20 mouse cellular contexts compared by ENCODE assay signal in the genomic region with DNA sequence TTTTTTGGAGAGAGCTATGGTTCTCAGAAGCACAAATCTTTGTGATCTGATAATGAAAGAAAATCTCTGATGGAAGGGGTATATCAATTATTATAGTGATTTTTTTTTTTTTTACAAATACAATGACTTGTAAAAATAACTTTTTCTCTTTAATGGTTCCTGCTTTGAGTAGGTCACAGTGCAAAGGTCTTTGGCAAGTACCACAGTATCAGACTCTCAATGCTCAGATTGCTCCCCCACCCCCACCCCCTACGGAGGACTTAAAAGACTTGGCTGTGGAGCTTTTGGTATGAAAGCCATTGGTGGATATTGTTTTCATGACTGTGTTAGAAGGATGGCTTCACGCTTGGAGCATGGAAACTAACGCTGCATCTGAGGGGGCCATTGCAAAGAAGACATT. TPM values are rescaled to one million over a fixed set of nuclear protein-coding genes. Genes with fewer than 3 reads are reported as not detected.
A peak's percentile ranks its signal among the peaks of the same experiment; 100 is the strongest.
DNase-seq lines count a peak whose midpoint lies in the region; ATAC-seq and TF ChIP-seq lines count a peak whose summit lies in the region.
"Had no signal": no experiment of that assay in that cellular context is flagged by ENCODE, and none has a peak within 500 bp of the region (broad histone marks: within the 10 kb centered on the region; RNA-seq: fewer than 3 reads in every experiment).

No protein-coding gene starts in this region.

- peaks cover 64% of the 10 kb centered on the region for H3K36me3 ChIP-seq in heart, adult 2 months (ENCODE audit: control insufficient read depth, insufficient read depth, low read length)
- peaks cover 33% of the 10 kb centered on the region for H3K36me3 ChIP-seq in heart, embryonic 16.5 days (ENCODE audit: control insufficient read depth, insufficient read depth)
- no peaks in the 10 kb centered on the region for H3K36me3 ChIP-seq in liver, adult 2 months (ENCODE audit: control insufficient read depth, insufficient read depth, low read length)
- peaks cover 2% of the 10 kb centered on the region; the same call in 1 of the 2 replicates for H3K36me3 ChIP-seq in liver, postnatal 0 days (replicated peaks; ENCODE audit: insufficient read depth, low read length)

- H3K79me2 ChIP-seq in heart, adult 2 months (replicated peaks; ENCODE audit: control insufficient read depth, insufficient read depth, low read length) = peaks cover 3% of the 10 kb centered on the region; the same call in 1 of the 2 replicates
- H3K79me2 ChIP-seq in liver, adult 2 months (ENCODE audit: control insufficient read depth, insufficient read depth, low read length) = no peaks in the 10 kb centered on the region

- WGBS in heart, adult 2 months = 40% methylated on average over 3 of the region's 3 CpGs
- 59% methylated on average over 3 of the region's 3 CpGs for WGBS in heart, embryonic 16.5 days
- WGBS in liver, adult 2 months = 59% methylated on average over 3 of the region's 3 CpGs
- 76% methylated on average over 3 of the region's 3 CpGs for WGBS in liver, postnatal 0 days (ENCODE audit: insufficient replicate concordance)

- no peak overlapping the region for H3K9ac ChIP-seq in heart, adult 2 months (ENCODE audit: low read depth, low read length)
- no peak overlapping the region for H3K9ac ChIP-seq in heart, embryonic 16.5 days (ENCODE audit: low read length)
- H3K9ac ChIP-seq in liver, adult 2 months (ENCODE audit: low read depth, low read length) = no peak overlapping the region
- no peak overlapping the region for H3K9ac ChIP-seq in liver, postnatal 0 days (replicated peaks)
- H3K9ac ChIP-seq: embryonic facial prominence, embryonic 15.5 days; hindbrain, embryonic 13.5 days; midbrain, embryonic 15.5 days; stomach, embryonic 15.5 days had no signal

- no peak for ATAC-seq in heart, embryonic 16.5 days (replicated peaks; ENCODE audit: extremely low read depth, insufficient read depth, low FRiP score)
- ATAC-seq in liver, postnatal 0 days = no peak
- ATAC-seq: forebrain, embryonic 16.5 days; midbrain, embryonic 15.5 days had no signal

- TF ChIP-seq CTCF in heart, adult 2 months (IDR thresholded peaks at IDR 0.05) = no peak
- TF ChIP-seq CTCF in liver, adult 2 months (IDR thresholded peaks at IDR 0.05; ENCODE audit: low read depth, low read length) = no peak
- TF ChIP-seq CTCF in liver, postnatal 0 days (IDR thresholded peaks at IDR 0.05; ENCODE audit: low read depth) = no peak

- DNase-seq in heart, adult 2 months = no peak
- DNase-seq in heart, adult 9 months (ENCODE audit: low spot score in 2 of 2) = no peak
- no peak for DNase-seq in heart, adult 18-20 months
- DNase-seq in liver, adult 2 months (ENCODE audit: extremely low read depth, low read depth, low spot score) = peak; percentile 74
- DNase-seq in liver, postnatal 0 days = no peak
- no peak for DNase-seq in right cerebral cortex, adult 2 months (ENCODE audit: low spot score in 2 of 2)
- DNase-seq: cerebellum, adult 18-20 months; cerebellum, postnatal 25 days; lung, adult 2 months; thymus, adult 18-20 months had no signal

- intact Hi-C loops in heart, adult 2 months (cut with DNase I) = loop anchor here (2.0 kb wide), 1 partner anchor 14 kb away; no protein-coding TSS in a partner anchor

- H3K27me3 ChIP-seq in heart, adult 2 months (ENCODE audit: control insufficient read depth, insufficient read depth, low read length) = no peaks in the 10 kb centered on the region
- H3K27me3 ChIP-seq in heart, embryonic 16.5 days (ENCODE audit: control insufficient read depth, insufficient read depth, low read length) = no peaks in the 10 kb centered on the region
- H3K27me3 ChIP-seq in liver, adult 2 months (ENCODE audit: control insufficient read depth, insufficient read depth, low read length) = no peaks in the 10 kb centered on the region
- H3K27me3 ChIP-seq in liver, postnatal 0 days (ENCODE audit: insufficient read depth, low read length) = no peaks in the 10 kb centered on the region
- H3K27me3 ChIP-seq: embryonic facial prominence, embryonic 15.5 days; hindbrain, embryonic 13.5 days; midbrain, embryonic 15.5 days; stomach, embryonic 15.5 days had no signal

- peaks cover 25% of the 10 kb centered on the region for H3K4me1 ChIP-seq in heart, adult 2 months (ENCODE audit: control insufficient read depth, insufficient read depth, low read length)
- peaks cover 82% of the 10 kb centered on the region for H3K4me1 ChIP-seq in heart, embryonic 16.5 days (ENCODE audit: control insufficient read depth, insufficient read depth, low read length)
- H3K4me1 ChIP-seq in liver, adult 2 months (ENCODE audit: control insufficient read depth, insufficient read depth, low read length) = peaks cover 9% of the 10 kb centered on the region
- peaks cover 16% of the 10 kb centered on the region for H3K4me1 ChIP-seq in liver, postnatal 0 days (ENCODE audit: insufficient read depth)
- H3K4me1 ChIP-seq in brown adipose tissue, adult 24 weeks (ENCODE audit: control insufficient read depth, insufficient read depth, insufficient read length, low read length) = peaks cover 26% of the 10 kb centered on the region

- no peaks in the 10 kb centered on the region for H3K9me3 ChIP-seq in heart, embryonic 16.5 days (replicated peaks; ENCODE audit: control insufficient read depth, low read length)
- H3K9me3 ChIP-seq in liver, postnatal 0 days (ENCODE audit: low read length) = no peaks in the 10 kb centered on the region
- H3K9me3 ChIP-seq: limb, embryonic 10.5 days; midbrain, embryonic 15.5 days; stomach, embryonic 15.5 days had no signal

- peak overlapping the region; percentile 54 for H3K27ac ChIP-seq in heart, adult 2 months
- H3K27ac ChIP-seq in heart, embryonic 16.5 days (ENCODE audit: low read length) = peak overlapping the region; percentile 64
- H3K27ac ChIP-seq in liver, adult 2 months (replicated peaks; ENCODE audit: insufficient read depth, low read depth, low read length) = 0 out of 2 replicates have a peak overlapping the region, but pooled peaks have one; percentile 14
- no peak overlapping the region for H3K27ac ChIP-seq in liver, postnatal 0 days (ENCODE audit: low read depth)
- H3K27ac ChIP-seq in brown adipose tissue, adult 24 weeks (replicated peaks; ENCODE audit: low read depth, low read length) = 0 out of 2 replicates have a peak overlapping the region, but pooled peaks have one; percentile 18
- H3K27ac ChIP-seq: embryonic facial prominence, embryonic 15.5 days; limb, embryonic 10.5 days; stomach, embryonic 15.5 days had no signal

- no peak for TF ChIP-seq EP300 in heart, adult 2 months (IDR thresholded peaks at IDR 0.05; ENCODE audit: insufficient read depth, low read depth, low read length)
- TF ChIP-seq EP300 in liver, postnatal 0 days (IDR thresholded peaks at IDR 0.05; ENCODE audit: low read depth) = no peak

- no peak overlapping the region for H3K4me3 ChIP-seq in heart, adult 2 months
- H3K4me3 ChIP-seq in heart, embryonic 16.5 days (ENCODE audit: low read length) = no peak overlapping the region
- H3K4me3 ChIP-seq in liver, adult 2 months (ENCODE audit: insufficient read depth, low read depth, low read length) = no peak overlapping the region
- no peak overlapping the region for H3K4me3 ChIP-seq in liver, postnatal 0 days (ENCODE audit: low read depth, low read length)
- H3K4me3 ChIP-seq in brown adipose tissue, adult 24 weeks (ENCODE audit: insufficient read depth, low read depth, low read length) = no peak overlapping the region
- H3K4me3 ChIP-seq: embryonic facial prominence, embryonic 15.5 days; hindbrain, embryonic 13.5 days; limb, embryonic 10.5 days; midbrain, embryonic 15.5 days; myocyte; stomach, embryonic 15.5 days had no signal

- TF ChIP-seq POLR2A in heart, adult 2 months (IDR thresholded peaks at IDR 0.05; ENCODE audit: insufficient read depth, low read depth, low read length) = no peak
- no peak for TF ChIP-seq POLR2A in liver, adult 2 months (IDR thresholded peaks at IDR 0.05; ENCODE audit: extremely low read depth, insufficient read depth, low read length)

- H3K4me2 ChIP-seq in heart, embryonic 16.5 days (ENCODE audit: low read depth, low read length) = peak overlapping the region; percentile 36
- H3K4me2 ChIP-seq in liver, postnatal 0 days (ENCODE audit: low read depth, low read length) = no peak overlapping the region
- H3K4me2 ChIP-seq: embryonic facial prominence, embryonic 15.5 days; hindbrain, embryonic 13.5 days; liver, embryonic 11.5 days; midbrain, embryonic 15.5 days; stomach, embryonic 15.5 days had no signal

RNA-seq across cellular contexts. Expression of a gene that starts 18.2 kb away (rescaled TPM):
- 100 to 1,000 TPM; 354 to 451 TPM for total RNA-seq in heart, adult 2 months (2021)
- polyA plus RNA-seq in heart, adult 2 months (2012; rRNA removed) = 522 and 708 TPM in 2 replicates
- polyA plus RNA-seq in heart, embryonic 16.5 days (2015; fragmentation: Nextera tagmentation; extraction: Ambion mirVana) = 28.4 and 30.1 TPM in 2 replicates
- total RNA-seq in heart, adult 18-20 months (2021) = 100 to 1,000 TPM; 432 to 483 TPM
- 3.6 and 5.1 TPM in 2 replicates for total RNA-seq in liver, adult 2 months (2014; rRNA removed)
- 9.6 and 9.8 TPM in 2 replicates for polyA plus RNA-seq in liver, adult 2 months (2012; rRNA removed)
- 0.79 and 0.94 TPM in 2 replicates for polyA plus RNA-seq in liver, postnatal 0 days (2015; fragmentation: Nextera tagmentation; extraction: Ambion mirVana)
- 8.9 and 15.8 TPM in 2 replicates for polyA plus RNA-seq in brown adipose tissue, adult 24 weeks (2012; ENCODE audit: insufficient read depth, insufficient read length, missing spikeins)

Comparison
In these comparisons a context has a peak if more than half of its experiments do, and no peak if none do; other contexts are left out.
1. RNA of a gene that starts 18.2 kb away (polyA plus RNA-seq): 522 to 708 TPM in heart, adult 2 months; 28.4 to 30.1 TPM in heart, embryonic 16.5 days, 8.9 to 15.8 TPM in brown adipose tissue, adult 24 weeks, 9.6 to 9.8 TPM in liver, adult 2 months and 0.79 to 0.94 TPM in liver, postnatal 0 days; every median in the first group is over 10 times any median in the second.